Mouse (Mus musculus): ENCODE results near the gene Celf2. TPM values are rescaled to one million over a fixed set of nuclear protein-coding genes. Genes with fewer than 3 reads are reported as not detected.
"Not testable (repeated sequence)": the region's sequence is repeated elsewhere in the genome, so short reads cannot be mapped to it uniquely, and the experiment has no call there.

Celf2 gene
- 68.8 and 74.2 TPM in 2 replicates for polyA plus RNA-seq (2014; fragmentation: Nextera tagmentation; extraction: Ambion mirVana)

DNA sequence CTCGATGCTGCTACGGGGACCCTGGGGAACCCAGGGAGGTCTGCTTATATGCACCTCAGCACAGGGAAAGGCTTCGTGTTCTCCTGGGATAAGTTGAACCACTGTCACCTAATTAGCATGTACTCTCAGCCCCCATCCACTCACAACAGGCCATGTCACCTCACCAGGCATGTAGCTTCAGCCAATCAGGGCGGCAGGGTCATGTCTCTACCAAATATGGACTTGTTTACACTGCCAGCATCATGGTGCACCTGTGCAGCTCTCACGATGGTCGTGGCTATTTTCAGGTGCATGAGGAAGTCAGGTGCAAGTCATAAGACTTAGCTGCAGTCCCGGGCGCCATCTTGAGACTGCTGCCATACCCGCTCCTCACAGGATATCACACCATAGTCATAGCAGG lies at the start of gene Celf2:
TSS of gene Celf2 (minus strand) at position 101 of the 400 bp plus-strand sequence.
- H3K4me2 ChIP-seq (ENCODE audit: low read depth, low read length); H3K4me1 ChIP-seq (ENCODE audit: control insufficient read depth, insufficient read depth, low read length); DNase-seq (ENCODE audit: low spot score); ATAC-seq (ENCODE audit: low read depth); H3K9ac ChIP-seq (ENCODE audit: low read depth, low read length); H3K9me3 ChIP-seq (ENCODE audit: control insufficient read depth, low read length); H3K36me3 ChIP-seq (ENCODE audit: control insufficient read depth, insufficient read depth, low read length); H3K4me3 ChIP-seq (ENCODE audit: low read depth, low read length); H3K27me3 ChIP-seq (replicated peaks; ENCODE audit: control insufficient read depth, insufficient read depth, low read length); H3K27ac ChIP-seq (replicated peaks; ENCODE audit: low read depth, low read length): not testable (repeated sequence)
- WGBS, result 92% methylated on average over 9 of the region's 9 CpGs

GRCm38 (mm10) chr2:7555144-7555892 lies 46.0 kb upstream of the Celf2 start:
- no peaks in the 10 kb centered on the region for H3K9me3 ChIP-seq (ENCODE audit: control insufficient read depth, low read length)
- DNase-seq (ENCODE audit: low spot score) (no peak), ATAC-seq (ENCODE audit: low read depth) (no peak)
- H3K27ac ChIP-seq (replicated peaks; ENCODE audit: low read depth, low read length), result no peak overlapping the region
- H3K27me3 ChIP-seq (replicated peaks; ENCODE audit: control insufficient read depth, insufficient read depth, low read length), result no peaks in the 10 kb centered on the region
- no peaks in the 10 kb centered on the region for H3K36me3 ChIP-seq (ENCODE audit: control insufficient read depth, insufficient read depth, low read length)
- 77% methylated on average over 4 of the region's 4 CpGs for WGBS
- no peak overlapping the region for H3K9ac ChIP-seq (ENCODE audit: low read depth, low read length)
- no peaks in the 10 kb centered on the region for H3K4me1 ChIP-seq (ENCODE audit: control insufficient read depth, insufficient read depth, low read length)
- H3K4me2 ChIP-seq (ENCODE audit: low read depth, low read length), result no peak overlapping the region
- no peak overlapping the region for H3K4me3 ChIP-seq (ENCODE audit: low read depth, low read length)

- no peak overlapping the region for H3K9ac ChIP-seq (ENCODE audit: low read depth, low read length)
- no peak overlapping the region for H3K4me2 ChIP-seq (ENCODE audit: low read depth, low read length)
- DNase-seq (ENCODE audit: low spot score) (no peak), ATAC-seq (ENCODE audit: low read depth) (no peak)
- H3K36me3 ChIP-seq (ENCODE audit: control insufficient read depth, insufficient read depth, low read length), result no peaks in the 10 kb centered on the region
- no peak overlapping the region for H3K27ac ChIP-seq (replicated peaks; ENCODE audit: low read depth, low read length)
- H3K4me1 ChIP-seq (ENCODE audit: control insufficient read depth, insufficient read depth, low read length), result no peaks in the 10 kb centered on the region
- H3K9me3 ChIP-seq (ENCODE audit: control insufficient read depth, low read length), result no peaks in the 10 kb centered on the region
- WGBS, result 57% methylated on average over 1 of the region's 1 CpGs
- H3K4me3 ChIP-seq (ENCODE audit: low read depth, low read length), result no peak overlapping the region
- no peaks in the 10 kb centered on the region for H3K27me3 ChIP-seq (replicated peaks; ENCODE audit: control insufficient read depth, insufficient read depth, low read length)
Measured at GRCm38 (mm10) chr2:7554601-7555000, 45.2 kb upstream of the Celf2 start.

DNA sequence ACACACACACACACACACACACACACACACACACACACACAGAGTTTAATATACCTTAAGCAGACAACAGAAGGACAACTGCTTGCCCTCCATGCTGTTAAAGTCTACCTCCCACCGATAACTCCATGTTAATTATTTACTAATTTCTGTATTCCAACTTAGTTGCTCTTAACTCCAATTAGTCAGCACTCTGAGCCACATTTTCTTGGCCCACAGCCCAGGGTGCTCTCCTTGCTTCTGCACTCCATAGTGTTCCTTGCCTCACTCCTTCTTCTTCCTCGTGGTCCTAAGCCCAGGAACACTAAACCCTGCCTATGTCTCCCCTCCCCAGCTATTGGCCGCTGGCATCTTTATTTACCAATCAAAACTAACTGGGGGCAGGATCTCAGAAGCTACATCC lies 43.5 kb upstream of the Celf2 start:
- DNase-seq (ENCODE audit: low spot score) (no peak), ATAC-seq (ENCODE audit: low read depth) (no peak)
- no peaks in the 10 kb centered on the region for H3K4me1 ChIP-seq (ENCODE audit: control insufficient read depth, insufficient read depth, low read length)
- 75% methylated on average over 3 of the region's 3 CpGs for WGBS
- no peaks in the 10 kb centered on the region for H3K27me3 ChIP-seq (replicated peaks; ENCODE audit: control insufficient read depth, insufficient read depth, low read length)
- no peak overlapping the region for H3K4me3 ChIP-seq (ENCODE audit: low read depth, low read length)
- H3K9ac ChIP-seq (ENCODE audit: low read depth, low read length), result no peak overlapping the region
- no peaks in the 10 kb centered on the region for H3K36me3 ChIP-seq (ENCODE audit: control insufficient read depth, insufficient read depth, low read length)
- H3K27ac ChIP-seq (replicated peaks; ENCODE audit: low read depth, low read length), result no peak overlapping the region
- no peaks in the 10 kb centered on the region for H3K9me3 ChIP-seq (ENCODE audit: control insufficient read depth, low read length)
- H3K4me2 ChIP-seq (ENCODE audit: low read depth, low read length), result no peak overlapping the region

DNA sequence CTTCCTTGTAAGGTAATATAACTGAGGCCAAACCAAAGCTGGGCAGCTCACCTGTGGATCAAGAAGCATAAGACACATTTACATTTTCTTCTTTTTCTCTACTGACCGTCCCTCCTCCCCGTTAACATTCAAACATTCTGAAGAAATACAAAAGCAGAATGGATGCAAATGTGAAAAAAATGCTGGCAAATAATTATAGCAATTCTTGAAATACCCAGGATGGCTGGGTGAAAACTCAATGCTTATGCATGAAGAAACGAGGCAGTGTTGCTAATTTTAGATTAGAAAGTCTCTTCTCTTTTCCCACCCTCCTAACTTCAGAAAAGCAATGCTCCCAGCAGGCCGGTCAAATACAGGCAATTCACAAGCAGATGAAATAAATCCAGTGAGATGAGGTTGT lies 39.5 kb upstream of the Celf2 start:
- no peak for DNase-seq (ENCODE audit: low spot score)
- Histone ChIP-seq H3K36me3 (ENCODE audit: control insufficient read depth, insufficient read depth, low read length) (no peaks in the 10 kb centered on the region), H3K27me3 (replicated peaks; ENCODE audit: control insufficient read depth, insufficient read depth, low read length) (no peaks in the 10 kb centered on the region), H3K27ac (replicated peaks; ENCODE audit: low read depth, low read length) (no peak overlapping the region), H3K4me2 (ENCODE audit: low read depth, low read length) (no peak overlapping the region), H3K9me3 (ENCODE audit: control insufficient read depth, low read length) (no peaks in the 10 kb centered on the region), H3K4me1 (ENCODE audit: control insufficient read depth, insufficient read depth, low read length) (no peaks in the 10 kb centered on the region), H3K4me3 (ENCODE audit: low read depth, low read length) (no peak overlapping the region), H3K9ac (ENCODE audit: low read depth, low read length) (no peak overlapping the region)
- 71% methylated on average over 4 of the region's 4 CpGs for WGBS
- no peak for ATAC-seq (ENCODE audit: low read depth)

- 0 out of 2 replicates have a peak, but pooled peaks cover under 1% of the 10 kb centered on the region for H3K4me1 ChIP-seq (ENCODE audit: control insufficient read depth, insufficient read depth, low read length)
- DNase-seq (ENCODE audit: low spot score), result peak; percentile 42
- no peak overlapping the region for H3K27ac ChIP-seq (replicated peaks; ENCODE audit: low read depth, low read length)
- ATAC-seq (ENCODE audit: low read depth), result no peak
- no peaks in the 10 kb centered on the region for H3K36me3 ChIP-seq (ENCODE audit: control insufficient read depth, insufficient read depth, low read length)
- WGBS, result 72% methylated on average over 5 of the region's 5 CpGs
- no peak overlapping the region for H3K4me2 ChIP-seq (ENCODE audit: low read depth, low read length)
- H3K9ac ChIP-seq (ENCODE audit: low read depth, low read length), result no peak overlapping the region
- peaks cover 5% of the 10 kb centered on the region; the same call in 1 of the 2 replicates for H3K9me3 ChIP-seq (ENCODE audit: control insufficient read depth, low read length)
- H3K27me3 ChIP-seq (replicated peaks; ENCODE audit: control insufficient read depth, insufficient read depth, low read length), result no peaks in the 10 kb centered on the region
- no peak overlapping the region for H3K4me3 ChIP-seq (ENCODE audit: low read depth, low read length)
Measured at GRCm38 (mm10) chr2:7534615-7535204, 25.3 kb upstream of the Celf2 start.

DNA sequence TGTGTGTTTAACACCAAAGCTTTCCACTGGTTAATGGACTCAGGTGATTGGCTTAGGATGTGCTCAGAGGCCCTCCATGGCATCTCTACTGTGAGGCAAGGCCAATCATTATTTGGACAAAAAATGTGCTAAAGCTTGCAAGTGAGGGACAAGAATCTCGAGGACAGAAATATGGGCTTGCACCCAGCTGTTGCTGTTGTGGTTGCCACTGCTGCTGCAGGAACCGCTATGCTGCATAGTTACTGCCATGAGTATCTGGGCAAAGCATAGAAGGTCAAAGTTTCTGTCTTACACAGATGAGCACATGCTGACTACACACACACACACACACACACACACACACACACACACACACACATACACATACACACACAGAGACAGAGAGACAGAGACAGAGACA lies 24.8 kb upstream of the Celf2 start:
- ATAC-seq (ENCODE audit: low read depth) (no peak), DNase-seq (ENCODE audit: low spot score) (no peak)
- Histone ChIP-seq H3K4me1 (ENCODE audit: control insufficient read depth, insufficient read depth, low read length) (0 out of 2 replicates have a peak, but pooled peaks cover 3% of the 10 kb centered on the region), H3K4me3 (ENCODE audit: low read depth, low read length) (no peak overlapping the region), H3K36me3 (ENCODE audit: control insufficient read depth, insufficient read depth, low read length) (no peaks in the 10 kb centered on the region), H3K9me3 (ENCODE audit: control insufficient read depth, low read length) (peaks cover 5% of the 10 kb centered on the region; the same call in 1 of the 2 replicates), H3K4me2 (ENCODE audit: low read depth, low read length) (no peak overlapping the region), H3K27me3 (replicated peaks; ENCODE audit: control insufficient read depth, insufficient read depth, low read length) (no peaks in the 10 kb centered on the region), H3K27ac (replicated peaks; ENCODE audit: low read depth, low read length) (no peak overlapping the region), H3K9ac (ENCODE audit: low read depth, low read length) (no peak overlapping the region)
- WGBS, result 75% methylated on average over 2 of the region's 2 CpGs

DNA sequence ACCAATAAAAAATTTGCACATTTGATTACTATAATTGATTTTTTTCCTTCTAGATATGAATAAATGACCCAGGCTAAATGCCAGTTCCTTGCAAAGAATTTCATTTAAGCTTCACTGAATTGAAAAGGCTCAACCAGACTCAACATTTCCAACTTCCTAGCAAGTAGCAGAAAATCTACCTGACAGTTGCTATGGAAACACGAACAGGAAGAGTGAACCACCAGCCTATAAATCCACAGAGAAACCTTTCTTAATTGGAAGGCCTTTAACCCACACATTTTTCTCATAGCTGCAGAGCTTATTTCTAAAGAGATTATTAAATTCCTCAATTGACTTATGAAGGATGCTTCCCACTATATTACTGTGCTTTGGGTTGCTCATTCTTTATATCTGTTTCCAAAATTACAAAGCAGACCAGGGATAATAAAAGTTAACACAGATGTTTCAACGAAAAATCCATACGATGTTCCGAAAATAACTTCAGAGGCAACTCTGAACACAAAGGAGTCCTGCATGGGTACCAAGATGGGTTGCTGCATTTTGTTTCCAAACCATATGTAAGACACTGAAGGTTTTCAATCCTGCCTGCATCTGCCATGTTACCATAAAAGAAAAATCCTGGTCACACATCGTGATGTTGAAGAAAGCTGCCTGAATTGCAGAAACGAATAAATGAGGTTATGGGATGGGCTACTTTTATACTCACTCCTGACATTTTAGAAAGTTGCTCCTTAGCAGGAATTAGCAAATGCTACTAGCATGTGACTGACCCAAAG lies 22.0 kb upstream of the Celf2 start:
- no peaks in the 10 kb centered on the region for H3K9me3 ChIP-seq (ENCODE audit: control insufficient read depth, low read length)
- WGBS, result 66% methylated on average over 6 of the region's 6 CpGs
- DNase-seq (ENCODE audit: low spot score) (peak; percentile 39), ATAC-seq (ENCODE audit: low read depth) (no peak)
- no peaks in the 10 kb centered on the region for H3K36me3 ChIP-seq (ENCODE audit: control insufficient read depth, insufficient read depth, low read length)
- no peak overlapping the region for H3K4me2 ChIP-seq (ENCODE audit: low read depth, low read length)
- H3K9ac ChIP-seq (ENCODE audit: low read depth, low read length), result no peak overlapping the region
- 0 out of 2 replicates have a peak, but pooled peaks cover 3% of the 10 kb centered on the region for H3K4me1 ChIP-seq (ENCODE audit: control insufficient read depth, insufficient read depth, low read length)
- H3K27ac ChIP-seq (replicated peaks; ENCODE audit: low read depth, low read length), result no peak overlapping the region
- H3K27me3 ChIP-seq (replicated peaks; ENCODE audit: control insufficient read depth, insufficient read depth, low read length), result no peaks in the 10 kb centered on the region
- H3K4me3 ChIP-seq (ENCODE audit: low read depth, low read length), result no peak overlapping the region

Data from embryonic facial prominence, embryonic 14.5 days (tissue).